Mouse (Mus musculus): ENCODE results near the gene Rnf7. TPM values are rescaled to one million over a fixed set of nuclear protein-coding genes. Genes with fewer than 3 reads are reported as not detected.

The Rnf7 gene
- total RNA-seq, 2 experiments from 2014 or later, result 57.2 to 58.1 TPM

DNA sequence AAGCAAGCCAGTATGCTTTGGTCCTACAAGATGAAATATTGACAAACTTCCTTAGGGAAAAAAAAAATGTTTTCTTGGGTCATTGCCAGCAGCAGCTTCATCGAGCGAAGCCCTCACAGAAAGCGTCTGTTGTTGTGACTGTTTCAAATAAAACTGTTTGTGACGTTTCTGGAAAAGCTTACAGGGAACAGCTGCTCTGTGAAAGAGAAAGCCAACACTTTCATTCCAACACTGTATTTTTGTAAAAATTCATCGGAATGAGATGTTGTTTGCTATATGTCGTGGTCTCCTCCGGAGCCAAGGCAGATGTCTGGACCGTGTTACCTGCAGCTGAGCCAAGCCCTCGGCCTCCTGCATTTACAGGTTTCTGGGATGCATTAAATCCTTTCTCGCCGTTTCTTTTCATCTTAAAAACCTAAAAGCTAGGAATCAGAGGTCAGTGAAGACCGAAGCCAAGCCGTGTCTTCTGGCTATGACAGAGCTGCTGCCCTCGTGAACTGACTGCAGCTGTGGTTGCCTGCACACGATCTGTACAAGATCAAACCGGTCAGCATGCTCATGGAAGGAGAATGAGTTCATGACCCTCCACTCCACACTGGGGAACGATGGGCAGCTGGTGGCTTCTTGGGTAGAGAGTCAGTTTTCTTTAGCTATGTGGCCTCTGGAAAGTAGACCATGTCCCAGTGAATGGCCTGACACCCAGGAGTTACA, 50.0 kb downstream of the Rnf7 start:
- H3K27ac ChIP-seq, result no peak overlapping the region
- no peak overlapping the region for H3K4me3 ChIP-seq
- TF ChIP-seq CTCF (conservative IDR thresholded peaks at IDR 0.05), result no peak
- DNase-seq (ENCODE audit: low spot score in 2 of 2), result peak; percentile 69 to 72

DNA sequence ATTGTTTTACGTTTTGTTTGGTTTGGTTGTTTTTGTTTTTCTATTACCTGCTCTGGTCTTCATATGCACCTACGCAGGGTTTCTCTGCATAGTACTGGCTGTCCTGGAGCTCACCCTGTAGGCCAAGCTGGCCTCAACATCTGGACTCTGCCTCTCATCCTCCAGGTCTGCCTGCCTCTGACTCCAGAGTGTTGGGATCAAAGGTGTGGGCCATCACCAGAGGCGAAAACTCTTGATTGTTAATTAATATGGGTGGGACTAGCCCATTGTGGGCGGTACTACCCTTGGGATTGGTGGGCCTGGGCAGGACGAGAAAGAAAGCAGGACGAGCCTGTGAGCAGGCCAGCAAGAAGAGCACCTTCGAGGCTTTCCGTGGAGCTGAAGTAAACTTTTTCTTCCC, 54.4 kb downstream of the Rnf7 start:
- H3K27ac ChIP-seq, result no peak overlapping the region
- no peak overlapping the region for H3K4me3 ChIP-seq
- no peak for TF ChIP-seq CTCF (conservative IDR thresholded peaks at IDR 0.05)
- no peak for DNase-seq (ENCODE audit: low spot score in 2 of 2)

Other genes with a start within 250 kb of the Rnf7 start
- gene Atp1b3, start 114.2 kb downstream of the Rnf7 start, total RNA-seq (2021), result 10 to 100 TPM; 72.4 to 88.6 TPM
- under 1 TPM in 1 of 2 experiments, not detected in 1; 0.34 TPM for gene Gm28729, start 46.6 kb upstream of the Rnf7 start, total RNA-seq (2021)
- 10 to 100 TPM; 27.7 to 31.8 TPM for gene Rasa2, start 152.9 kb upstream of the Rnf7 start, total RNA-seq (2021)

All from layer of hippocampus, adult 2 months (tissue).